Mouse (Mus musculus): ENCODE measurements around the gene Dnmbp. TPM values are rescaled to one million over a fixed set of nuclear protein-coding genes. Genes with fewer than 3 reads are reported as not detected.
A peak's percentile ranks its signal among the peaks of the same experiment; 100 is the strongest.

Dnmbp gene
- polyA plus RNA-seq, 1 experiment from 2014 or later: 16.4 TPM

DNA sequence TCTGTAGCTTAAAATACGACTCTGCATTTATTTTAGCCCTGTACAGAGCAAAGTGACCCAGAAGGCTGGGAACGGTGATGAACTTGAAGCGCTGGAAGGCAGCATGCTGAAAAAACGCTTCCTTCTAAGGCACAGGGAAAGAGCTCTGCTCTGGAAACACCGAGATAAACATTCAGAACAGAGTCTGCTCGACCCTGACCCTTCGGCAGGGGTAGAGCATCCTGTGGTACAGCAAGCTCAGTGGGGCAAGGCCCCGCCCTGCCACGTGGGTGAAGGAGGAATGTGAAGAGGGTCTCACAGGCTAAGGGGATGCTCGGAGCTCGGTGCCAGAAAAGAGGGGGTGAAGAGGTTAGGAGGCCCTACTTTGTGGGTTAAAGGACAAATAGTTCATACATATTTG lies 1.6 kb downstream of the Dnmbp start:
- H3K27me3 ChIP-seq (ENCODE audit: insufficient read depth, poor library complexity, severe bottlenecking): peaks cover 15% of the 10 kb centered on the region; the same call in 1 of the 2 replicates
- 44% methylated on average over 11 of the region's 11 CpGs for WGBS
- no peak overlapping the region for H3K27ac ChIP-seq
- DNase-seq (ENCODE audit: low spot score): no peak
- H3K9me3 ChIP-seq: no peaks in the 10 kb centered on the region
- H3K36me3 ChIP-seq: no peaks in the 10 kb centered on the region
- H3K4me1 ChIP-seq (replicated peaks): peaks cover 33% of the 10 kb centered on the region
- H3K4me3 ChIP-seq: 0 out of 2 replicates have a peak overlapping the region, but pooled peaks have one; percentile 6

DNA sequence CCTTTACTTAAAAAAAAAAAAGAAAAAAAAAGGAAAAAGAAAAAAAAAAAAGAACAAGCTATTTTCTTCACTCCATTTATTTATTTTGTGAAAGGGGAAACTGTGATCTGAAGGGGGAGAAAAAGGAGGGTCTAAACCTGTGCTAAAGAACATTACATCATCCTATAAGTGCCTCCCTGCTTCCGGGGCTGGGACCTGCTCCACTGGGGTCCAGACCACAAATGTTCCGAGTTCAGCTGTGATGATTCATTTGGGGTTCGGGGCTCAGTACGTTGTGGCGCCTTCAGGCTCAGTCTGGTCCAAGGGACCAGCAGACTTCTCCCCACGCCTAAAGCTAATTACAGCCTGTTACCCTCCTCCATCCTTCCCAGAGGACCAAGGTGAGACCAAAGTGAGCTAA lies 9.1 kb downstream of the Dnmbp start:
- 91% methylated on average over 6 of the region's 6 CpGs for WGBS
- Histone ChIP-seq H3K27ac (no peak overlapping the region), H3K9me3 (no peaks in the 10 kb centered on the region), H3K27me3 (ENCODE audit: insufficient read depth, poor library complexity, severe bottlenecking) (peaks cover 10% of the 10 kb centered on the region; the same call in 1 of the 2 replicates), H3K36me3 (no peaks in the 10 kb centered on the region), H3K4me3 (no peak overlapping the region), H3K4me1 (replicated peaks) (peaks cover 15% of the 10 kb centered on the region)
- no peak for DNase-seq (ENCODE audit: low spot score)

DNA sequence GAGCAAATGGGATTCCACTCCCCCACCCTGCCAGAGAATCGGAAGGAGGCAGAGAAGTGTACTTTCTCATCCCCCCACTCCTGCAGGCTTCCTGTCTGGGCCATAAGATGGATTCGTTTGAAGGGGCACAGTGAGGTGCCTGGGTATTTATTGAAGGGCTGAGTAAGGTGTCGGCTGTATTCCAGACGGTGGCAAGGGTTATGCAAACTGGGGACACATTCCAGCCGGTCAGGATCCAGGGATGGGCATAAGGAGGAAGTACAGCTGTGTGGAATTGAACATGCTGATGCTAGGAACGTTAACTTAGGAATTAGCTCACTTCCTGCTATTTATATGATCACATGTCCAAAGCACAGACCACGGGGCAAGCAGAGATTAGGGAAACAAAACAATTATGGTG lies 9.6 kb downstream of the Dnmbp start:
- Histone ChIP-seq H3K27me3 (ENCODE audit: insufficient read depth, poor library complexity, severe bottlenecking) (peaks cover 10% of the 10 kb centered on the region; the same call in 1 of the 2 replicates), H3K9me3 (no peaks in the 10 kb centered on the region), H3K4me1 (replicated peaks) (peaks cover 15% of the 10 kb centered on the region), H3K4me3 (no peak overlapping the region), H3K36me3 (no peaks in the 10 kb centered on the region), H3K27ac (peak overlapping the region; percentile 66)
- 35% methylated on average over 7 of the region's 7 CpGs for WGBS
- no peak for DNase-seq (ENCODE audit: low spot score)

DNA sequence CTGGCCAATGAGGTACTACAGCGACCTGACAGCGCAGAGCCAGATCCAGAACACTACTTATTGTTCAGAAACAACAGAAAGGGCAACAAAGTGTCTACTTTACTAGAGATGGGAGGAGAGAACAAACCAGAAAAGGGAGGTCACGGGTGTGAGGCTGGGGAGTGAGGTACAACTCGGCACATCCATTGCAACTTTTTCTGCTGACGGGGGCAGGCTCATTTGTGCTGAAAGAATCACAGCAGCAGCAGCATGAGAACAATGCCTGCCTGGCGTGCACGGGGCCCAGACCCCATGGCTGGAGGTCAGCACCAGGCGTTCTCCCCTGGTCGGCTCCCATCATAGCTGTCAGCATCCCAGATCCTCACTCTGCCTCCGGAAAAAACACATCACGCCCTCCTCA lies 10.1 kb downstream of the Dnmbp start:
- WGBS: 15% methylated on average over 11 of the region's 11 CpGs
- peaks cover 10% of the 10 kb centered on the region; the same call in 1 of the 2 replicates for H3K27me3 ChIP-seq (ENCODE audit: insufficient read depth, poor library complexity, severe bottlenecking)
- peak overlapping the region; percentile 66 for H3K27ac ChIP-seq
- H3K9me3 ChIP-seq: no peaks in the 10 kb centered on the region
- no peak for DNase-seq (ENCODE audit: low spot score)
- H3K4me1 ChIP-seq (replicated peaks): peaks cover 15% of the 10 kb centered on the region
- H3K4me3 ChIP-seq: no peak overlapping the region
- H3K36me3 ChIP-seq: no peaks in the 10 kb centered on the region

DNA sequence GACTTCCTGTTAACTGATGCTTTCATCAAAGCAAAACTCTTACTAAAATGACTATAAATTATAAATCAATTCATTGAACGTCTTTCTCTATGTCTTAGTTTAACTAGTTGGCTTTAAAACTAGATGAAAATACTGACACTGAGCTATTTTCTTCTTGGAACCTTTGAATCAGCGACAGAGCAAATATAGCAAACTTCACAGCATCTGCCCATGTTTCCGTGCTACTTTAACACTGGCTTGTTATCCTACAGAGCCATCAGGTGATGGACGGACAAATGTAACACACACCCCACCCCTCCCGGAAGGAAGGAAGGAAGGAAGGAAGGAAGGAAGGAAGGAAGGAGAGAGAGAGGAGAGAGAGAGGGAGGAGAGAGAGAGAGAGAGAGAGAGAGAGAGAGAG lies 12.0 kb downstream of the Dnmbp start:
- Histone ChIP-seq H3K27ac (no peak overlapping the region), H3K27me3 (ENCODE audit: insufficient read depth, poor library complexity, severe bottlenecking) (peaks cover 10% of the 10 kb centered on the region; the same call in 1 of the 2 replicates), H3K4me3 (no peak overlapping the region), H3K9me3 (peaks cover 4% of the 10 kb centered on the region; the same call in 1 of the 2 replicates), H3K4me1 (replicated peaks) (peaks cover 15% of the 10 kb centered on the region), H3K36me3 (0 out of 2 replicates have a peak, but pooled peaks cover 4% of the 10 kb centered on the region)
- DNase-seq (ENCODE audit: low spot score): no peak
- WGBS: 89% methylated on average over 5 of the region's 5 CpGs

DNA sequence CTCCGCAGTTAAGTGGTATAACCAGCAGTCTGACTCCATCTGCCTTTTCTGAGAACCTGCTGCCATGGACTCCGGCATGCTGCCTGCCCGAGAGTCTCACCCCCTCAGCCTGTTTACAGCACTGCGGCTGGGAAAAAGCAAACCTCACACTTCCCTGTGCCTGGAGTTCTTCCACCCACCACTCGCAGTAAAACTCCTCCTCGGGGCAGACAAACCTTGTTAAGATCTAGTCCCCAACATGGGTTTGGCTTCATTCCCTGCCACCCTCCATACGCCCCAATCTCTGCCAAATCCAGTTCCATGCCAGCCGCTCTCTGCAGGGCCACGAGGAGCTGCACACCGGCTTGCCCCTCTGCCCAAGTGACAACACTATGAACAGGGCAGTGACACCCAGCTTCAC lies 12.9 kb downstream of the Dnmbp start:
- Histone ChIP-seq H3K27me3 (ENCODE audit: insufficient read depth, poor library complexity, severe bottlenecking) (peaks cover 10% of the 10 kb centered on the region; the same call in 1 of the 2 replicates), H3K4me3 (no peak overlapping the region), H3K4me1 (replicated peaks) (peaks cover 15% of the 10 kb centered on the region), H3K9me3 (peaks cover 6% of the 10 kb centered on the region; the same call in 1 of the 2 replicates), H3K27ac (no peak overlapping the region), H3K36me3 (0 out of 2 replicates have a peak, but pooled peaks cover 5% of the 10 kb centered on the region)
- WGBS: 81% methylated on average over 10 of the region's 10 CpGs
- no peak for DNase-seq (ENCODE audit: low spot score)

DNA sequence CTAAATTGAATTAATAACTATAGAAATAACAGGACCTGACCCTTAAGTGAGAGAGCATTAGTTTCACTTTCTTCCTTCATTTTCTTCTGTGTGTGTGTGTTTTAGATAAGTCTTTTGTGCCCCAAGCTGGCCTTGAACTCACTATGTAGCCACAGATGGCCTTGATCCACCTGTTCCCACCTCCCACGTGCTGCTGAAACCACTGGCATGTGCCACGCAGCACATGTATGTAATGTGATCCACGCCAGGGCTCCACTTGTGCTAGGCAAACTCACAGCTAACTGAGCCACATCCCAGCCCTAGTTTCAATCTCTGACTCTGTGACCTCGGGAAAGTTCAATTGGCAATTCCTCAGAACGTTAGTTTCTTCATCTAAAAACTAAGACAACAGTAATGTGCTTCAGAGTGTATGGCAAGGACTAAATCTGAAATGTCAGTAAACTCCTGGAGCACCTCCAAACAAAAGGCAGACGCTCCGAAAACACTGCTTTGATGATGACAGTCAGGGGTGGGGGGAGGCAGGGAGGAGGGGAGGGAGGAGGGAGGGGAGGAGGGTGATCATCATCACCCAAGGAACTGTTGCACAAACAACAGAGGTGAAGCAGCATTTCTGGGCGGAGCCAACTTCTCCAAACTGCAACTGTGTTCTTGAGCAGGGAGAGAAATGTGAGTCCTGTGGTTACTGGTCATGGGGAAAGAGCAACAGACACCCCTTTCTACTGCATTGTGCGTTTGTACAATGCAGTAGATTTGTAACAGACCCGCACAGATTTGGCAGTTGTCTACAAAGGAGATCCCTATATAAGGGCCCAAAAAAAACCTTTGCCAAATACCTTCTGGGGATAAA lies 13.6 kb downstream of the Dnmbp start:
- H3K4me1 ChIP-seq (replicated peaks): peaks cover 15% of the 10 kb centered on the region
- WGBS: 76% methylated on average over 10 of the region's 10 CpGs
- H3K4me3 ChIP-seq: no peak overlapping the region
- 0 out of 2 replicates have a peak, but pooled peaks cover 5% of the 10 kb centered on the region for H3K36me3 ChIP-seq
- H3K27ac ChIP-seq: no peak overlapping the region
- H3K9me3 ChIP-seq: peaks cover 6% of the 10 kb centered on the region; the same call in 1 of the 2 replicates
- H3K27me3 ChIP-seq (ENCODE audit: insufficient read depth, poor library complexity, severe bottlenecking): peaks cover 17% of the 10 kb centered on the region
- no peak for DNase-seq (ENCODE audit: low spot score)

DNA sequence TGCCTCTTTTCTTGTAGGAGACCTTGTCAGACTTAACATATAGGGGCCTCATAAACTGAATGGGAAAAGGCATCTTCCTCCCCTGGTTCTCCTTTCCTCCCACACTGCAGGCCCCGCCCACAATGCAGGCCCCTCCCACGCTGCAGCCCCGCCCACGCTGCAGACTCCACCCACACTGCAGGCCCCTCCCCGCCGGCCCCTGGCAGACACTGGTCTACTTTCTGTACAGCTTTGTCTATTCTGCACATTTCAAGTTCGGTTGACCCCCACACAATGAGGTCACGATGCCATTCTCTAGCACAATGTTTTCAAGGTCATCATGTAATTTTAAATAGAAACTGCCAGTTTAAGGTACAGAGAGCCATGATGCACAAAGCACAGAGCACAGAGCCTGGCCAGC lies 15.6 kb downstream of the Dnmbp start:
- peaks cover 22% of the 10 kb centered on the region for H3K27me3 ChIP-seq (ENCODE audit: insufficient read depth, poor library complexity, severe bottlenecking)
- H3K4me1 ChIP-seq (replicated peaks): peaks cover 12% of the 10 kb centered on the region
- WGBS: 68% methylated on average over 8 of the region's 8 CpGs
- no peak overlapping the region for H3K4me3 ChIP-seq
- no peak for DNase-seq (ENCODE audit: low spot score)
- no peak overlapping the region for H3K27ac ChIP-seq
- 0 out of 2 replicates have a peak, but pooled peaks cover 5% of the 10 kb centered on the region for H3K36me3 ChIP-seq
- H3K9me3 ChIP-seq: peaks cover 6% of the 10 kb centered on the region; the same call in 1 of the 2 replicates

DNA sequence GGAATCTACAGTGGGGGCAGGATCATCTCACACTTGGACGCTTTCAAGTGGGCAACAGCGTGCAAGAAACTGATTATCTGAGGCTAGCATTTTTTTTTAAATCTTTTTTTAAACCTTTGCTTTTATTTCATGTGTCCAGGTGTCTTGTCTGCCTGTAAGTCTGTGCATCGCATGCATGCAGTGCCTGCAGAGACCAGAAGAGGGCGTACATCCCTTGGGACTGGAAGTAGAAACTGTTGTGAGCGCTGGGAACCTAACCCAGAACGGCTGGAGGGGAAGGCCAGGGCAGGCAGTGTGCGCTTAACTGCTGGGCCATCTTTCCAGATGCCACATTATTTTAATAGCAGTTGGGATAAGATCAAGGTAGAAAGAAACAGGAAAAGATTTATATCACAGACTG lies 17.0 kb downstream of the Dnmbp start:
- H3K27ac ChIP-seq: no peak overlapping the region
- no peak overlapping the region for H3K4me3 ChIP-seq
- peaks cover 9% of the 10 kb centered on the region for H3K4me1 ChIP-seq (replicated peaks)
- WGBS: 91% methylated on average over 7 of the region's 7 CpGs
- DNase-seq (ENCODE audit: low spot score): no peak
- peaks cover 6% of the 10 kb centered on the region; the same call in 1 of the 2 replicates for H3K9me3 ChIP-seq
- 0 out of 2 replicates have a peak, but pooled peaks cover 5% of the 10 kb centered on the region for H3K36me3 ChIP-seq
- H3K27me3 ChIP-seq (ENCODE audit: insufficient read depth, poor library complexity, severe bottlenecking): peaks cover 15% of the 10 kb centered on the region

DNA sequence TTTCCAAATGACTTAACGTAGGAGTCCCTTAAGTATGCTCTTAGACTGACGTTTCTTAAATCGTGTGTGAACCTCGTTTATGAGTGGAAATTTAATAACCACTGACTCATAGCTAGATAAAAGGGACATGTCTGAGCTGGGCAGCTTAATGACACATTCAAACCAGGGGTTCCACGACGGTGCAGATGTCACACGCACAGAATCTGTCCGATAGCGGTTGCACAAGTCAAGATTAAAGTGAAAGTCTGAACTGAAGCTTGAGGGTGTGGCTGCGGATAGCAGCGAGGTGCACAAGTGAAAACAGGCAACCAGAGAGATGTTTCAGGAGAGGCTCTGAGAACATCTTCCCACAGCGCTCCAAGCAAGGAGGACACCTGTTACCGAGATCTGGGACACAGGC lies 18.6 kb downstream of the Dnmbp start:
- no peak overlapping the region for H3K4me3 ChIP-seq
- no peak overlapping the region for H3K27ac ChIP-seq
- peaks cover 14% of the 10 kb centered on the region for H3K4me1 ChIP-seq (replicated peaks)
- H3K27me3 ChIP-seq (ENCODE audit: insufficient read depth, poor library complexity, severe bottlenecking): peaks cover 13% of the 10 kb centered on the region
- DNase-seq (ENCODE audit: low spot score): no peak
- 62% methylated on average over 13 of the region's 13 CpGs for WGBS
- H3K36me3 ChIP-seq: 0 out of 2 replicates have a peak, but pooled peaks cover 5% of the 10 kb centered on the region
- peaks cover 6% of the 10 kb centered on the region; the same call in 1 of the 2 replicates for H3K9me3 ChIP-seq

DNA sequence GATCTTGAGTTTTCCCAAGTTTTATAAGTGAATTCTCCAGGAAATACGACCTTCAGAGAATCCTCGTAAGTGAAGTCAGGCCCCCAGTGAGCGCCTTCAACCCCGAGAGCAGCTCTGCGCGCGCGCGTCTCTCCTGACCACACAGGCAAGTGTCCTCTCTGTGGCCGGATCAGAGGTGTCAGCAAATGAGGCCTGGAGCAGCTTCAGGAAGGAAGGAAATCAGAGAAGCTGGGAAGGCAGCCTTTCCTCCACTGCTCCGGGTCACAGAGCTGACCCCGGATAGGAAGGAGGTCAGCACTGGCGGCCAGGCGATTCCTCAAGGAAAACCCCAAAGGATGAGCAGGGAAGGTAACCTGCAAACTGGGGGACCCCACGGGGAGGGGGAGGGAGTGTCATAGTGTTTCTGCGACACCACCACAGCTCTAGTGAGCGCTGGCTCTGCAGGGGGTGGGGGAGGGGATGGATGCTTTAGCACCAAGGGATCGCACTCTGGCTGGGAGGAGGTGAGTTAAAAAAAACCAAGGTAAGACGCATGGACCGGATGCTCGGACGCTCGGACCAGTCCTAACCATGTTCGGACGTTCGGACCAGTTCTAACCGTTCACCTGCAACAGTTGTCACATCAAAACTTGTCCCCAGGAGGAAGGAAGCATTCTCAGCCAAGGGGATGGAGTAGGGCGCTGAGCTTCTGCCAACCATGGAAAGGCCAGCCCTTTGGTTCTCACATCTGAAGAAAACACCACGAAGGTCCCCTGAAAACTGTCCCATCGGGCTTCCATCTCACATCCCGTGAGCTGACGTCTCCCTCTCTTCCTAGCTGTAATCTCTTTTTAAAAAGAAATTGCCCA lies 19.3 kb downstream of the Dnmbp start:
- H3K9me3 ChIP-seq: peaks cover 6% of the 10 kb centered on the region; the same call in 1 of the 2 replicates
- peaks cover 16% of the 10 kb centered on the region for H3K4me1 ChIP-seq (replicated peaks)
- H3K36me3 ChIP-seq: 0 out of 2 replicates have a peak, but pooled peaks cover 5% of the 10 kb centered on the region
- H3K27me3 ChIP-seq (ENCODE audit: insufficient read depth, poor library complexity, severe bottlenecking): peaks cover 13% of the 10 kb centered on the region
- 0 out of 2 replicates have a peak overlapping the region, but pooled peaks have one; percentile 64 for H3K27ac ChIP-seq
- DNase-seq (ENCODE audit: low spot score): no peak
- 11% methylated on average over 32 of the region's 32 CpGs for WGBS
- H3K4me3 ChIP-seq: peak overlapping the region; percentile 36

DNA sequence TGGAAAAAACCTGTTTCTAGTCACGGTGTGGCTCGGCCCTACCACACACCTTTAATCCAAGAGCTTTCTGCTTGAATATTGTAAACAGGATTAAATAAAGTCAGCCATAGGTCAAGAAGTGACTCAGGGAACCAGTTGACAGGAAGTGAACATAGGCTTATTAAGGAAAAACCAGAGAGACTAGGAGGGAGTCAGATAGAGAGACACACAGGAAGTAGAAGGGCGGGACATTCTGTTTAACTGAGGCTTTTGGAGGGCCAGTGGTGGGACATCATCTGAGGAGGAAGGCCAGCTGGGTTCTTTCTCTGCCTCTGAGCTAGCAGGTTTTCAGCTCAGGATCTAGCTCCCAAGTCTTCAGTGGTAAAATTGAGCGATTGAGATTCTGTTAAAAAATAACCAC lies 20.1 kb downstream of the Dnmbp start:
- Histone ChIP-seq H3K27me3 (ENCODE audit: insufficient read depth, poor library complexity, severe bottlenecking) (peaks cover 13% of the 10 kb centered on the region), H3K4me1 (replicated peaks) (peaks cover 20% of the 10 kb centered on the region), H3K36me3 (0 out of 2 replicates have a peak, but pooled peaks cover 5% of the 10 kb centered on the region), H3K27ac (no peak overlapping the region), H3K9me3 (peaks cover 6% of the 10 kb centered on the region; the same call in 1 of the 2 replicates), H3K4me3 (no peak overlapping the region)
- DNase-seq (ENCODE audit: low spot score): no peak
- WGBS: 89% methylated on average over 4 of the region's 4 CpGs
